Mouse (Mus musculus): ENCODE measurements at regions not wholly inside any gene's neighbourhood (a gene's known extent, or its start where the extent isn't known, plus 50 kb on each side); places are given as distances from the start of the nearest gene placed in this dataset.

GRCm38 (mm10) chr14:45714311-45714710 is 56.4 kb upstream of the Ddhd1 start:
- no peak for TF ChIP-seq CTCF (IDR thresholded peaks at IDR 0.05; ENCODE audit: control insufficient read depth, insufficient read depth, insufficient replicate concordance, low read depth, low read length)
- TF ChIP-seq POLR2A (IDR thresholded peaks at IDR 0.05; ENCODE audit: control insufficient read depth, low read depth, low read length): no peak
- Histone ChIP-seq H3K27me3 (ENCODE audit: control insufficient read depth, insufficient read depth, low read length) (no peaks in the 10 kb centered on the region), H3K36me3 (ENCODE audit: control insufficient read depth, insufficient read depth, low read length) (no peaks in the 10 kb centered on the region), H3K27ac (ENCODE audit: control insufficient read depth, insufficient read depth, low read depth, low read length) (no peak overlapping the region), H3K4me3 (ENCODE audit: control insufficient read depth, low read depth, low read length) (no peak overlapping the region), H3K4me1 (ENCODE audit: control insufficient read depth, insufficient read depth, low read length) (no peaks in the 10 kb centered on the region)

- Histone ChIP-seq H3K4me1 (ENCODE audit: control insufficient read depth, insufficient read depth, low read length) (no peaks in the 10 kb centered on the region), H3K27ac (ENCODE audit: control insufficient read depth, insufficient read depth, low read depth, low read length) (no peak overlapping the region), H3K27me3 (ENCODE audit: control insufficient read depth, insufficient read depth, low read length) (no peaks in the 10 kb centered on the region), H3K36me3 (ENCODE audit: control insufficient read depth, insufficient read depth, low read length) (no peaks in the 10 kb centered on the region), H3K4me3 (ENCODE audit: control insufficient read depth, low read depth, low read length) (no peak overlapping the region)
- TF ChIP-seq POLR2A (IDR thresholded peaks at IDR 0.05; ENCODE audit: control insufficient read depth, low read depth, low read length): no peak
- TF ChIP-seq CTCF (IDR thresholded peaks at IDR 0.05; ENCODE audit: control insufficient read depth, insufficient read depth, insufficient replicate concordance, low read depth, low read length): no peak
These were observed 56.8 kb upstream of the Ddhd1 start for GRCm38 (mm10) chr14:45714786-45715185.

GRCm38 (mm10) chr14:45716100-45716499 is 58.2 kb upstream of the Ddhd1 start:
- no peak for TF ChIP-seq POLR2A (IDR thresholded peaks at IDR 0.05; ENCODE audit: control insufficient read depth, low read depth, low read length)
- TF ChIP-seq CTCF (IDR thresholded peaks at IDR 0.05; ENCODE audit: control insufficient read depth, insufficient read depth, insufficient replicate concordance, low read depth, low read length): no peak
- H3K27ac ChIP-seq (ENCODE audit: control insufficient read depth, insufficient read depth, low read depth, low read length): no peak overlapping the region
- H3K36me3 ChIP-seq (ENCODE audit: control insufficient read depth, insufficient read depth, low read length): no peaks in the 10 kb centered on the region
- H3K4me1 ChIP-seq (ENCODE audit: control insufficient read depth, insufficient read depth, low read length): no peaks in the 10 kb centered on the region
- H3K27me3 ChIP-seq (ENCODE audit: control insufficient read depth, insufficient read depth, low read length): no peaks in the 10 kb centered on the region
- H3K4me3 ChIP-seq (ENCODE audit: control insufficient read depth, low read depth, low read length): no peak overlapping the region

GRCm38 (mm10) chr14:45722887-45723286 is 64.9 kb upstream of the Ddhd1 start:
- TF ChIP-seq CTCF (IDR thresholded peaks at IDR 0.05; ENCODE audit: control insufficient read depth, insufficient read depth, insufficient replicate concordance, low read depth, low read length) (no peak), POLR2A (IDR thresholded peaks at IDR 0.05; ENCODE audit: control insufficient read depth, low read depth, low read length) (no peak)
- H3K27me3 ChIP-seq (ENCODE audit: control insufficient read depth, insufficient read depth, low read length): no peaks in the 10 kb centered on the region
- no peaks in the 10 kb centered on the region for H3K4me1 ChIP-seq (ENCODE audit: control insufficient read depth, insufficient read depth, low read length)
- no peaks in the 10 kb centered on the region for H3K36me3 ChIP-seq (ENCODE audit: control insufficient read depth, insufficient read depth, low read length)
- no peak overlapping the region for H3K27ac ChIP-seq (ENCODE audit: control insufficient read depth, insufficient read depth, low read depth, low read length)
- H3K4me3 ChIP-seq (ENCODE audit: control insufficient read depth, low read depth, low read length): no peak overlapping the region

- Histone ChIP-seq H3K27me3 (ENCODE audit: control insufficient read depth, insufficient read depth, low read length) (no peaks in the 10 kb centered on the region), H3K4me3 (ENCODE audit: control insufficient read depth, low read depth, low read length) (no peak overlapping the region), H3K4me1 (ENCODE audit: control insufficient read depth, insufficient read depth, low read length) (no peaks in the 10 kb centered on the region), H3K27ac (ENCODE audit: control insufficient read depth, insufficient read depth, low read depth, low read length) (no peak overlapping the region), H3K36me3 (ENCODE audit: control insufficient read depth, insufficient read depth, low read length) (no peaks in the 10 kb centered on the region)
- no peak for TF ChIP-seq POLR2A (IDR thresholded peaks at IDR 0.05; ENCODE audit: control insufficient read depth, low read depth, low read length)
- TF ChIP-seq CTCF (IDR thresholded peaks at IDR 0.05; ENCODE audit: control insufficient read depth, insufficient read depth, insufficient replicate concordance, low read depth, low read length): no peak
These were observed 66.4 kb upstream of the Ddhd1 start for GRCm38 (mm10) chr14:45724341-45724740.

- H3K4me1 ChIP-seq (ENCODE audit: control insufficient read depth, insufficient read depth, low read length): no peaks in the 10 kb centered on the region
- no peak for TF ChIP-seq POLR2A (IDR thresholded peaks at IDR 0.05; ENCODE audit: control insufficient read depth, low read depth, low read length)
- no peak for TF ChIP-seq CTCF (IDR thresholded peaks at IDR 0.05; ENCODE audit: control insufficient read depth, insufficient read depth, insufficient replicate concordance, low read depth, low read length)
- H3K27me3 ChIP-seq (ENCODE audit: control insufficient read depth, insufficient read depth, low read length): no peaks in the 10 kb centered on the region
- H3K27ac ChIP-seq (ENCODE audit: control insufficient read depth, insufficient read depth, low read depth, low read length): no peak overlapping the region
- H3K4me3 ChIP-seq (ENCODE audit: control insufficient read depth, low read depth, low read length): no peak overlapping the region
- no peaks in the 10 kb centered on the region for H3K36me3 ChIP-seq (ENCODE audit: control insufficient read depth, insufficient read depth, low read length)
These were observed 76.8 kb upstream of the Ddhd1 start for GRCm38 (mm10) chr14:45734530-45735410.

- no peaks in the 10 kb centered on the region for H3K36me3 ChIP-seq (ENCODE audit: control insufficient read depth, insufficient read depth, low read length)
- H3K27ac ChIP-seq (ENCODE audit: control insufficient read depth, insufficient read depth, low read depth, low read length): no peak overlapping the region
- no peaks in the 10 kb centered on the region for H3K4me1 ChIP-seq (ENCODE audit: control insufficient read depth, insufficient read depth, low read length)
- H3K27me3 ChIP-seq (ENCODE audit: control insufficient read depth, insufficient read depth, low read length): no peaks in the 10 kb centered on the region
- TF ChIP-seq CTCF (IDR thresholded peaks at IDR 0.05; ENCODE audit: control insufficient read depth, insufficient read depth, insufficient replicate concordance, low read depth, low read length) (no peak), POLR2A (IDR thresholded peaks at IDR 0.05; ENCODE audit: control insufficient read depth, low read depth, low read length) (no peak)
- H3K4me3 ChIP-seq (ENCODE audit: control insufficient read depth, low read depth, low read length): no peak overlapping the region
These were observed 80.0 kb upstream of the Ddhd1 start for GRCm38 (mm10) chr14:45737966-45738365.
